Mouse (Mus musculus): ENCODE measurements at regions not wholly inside any gene's neighbourhood (a gene's known extent, or its start where the extent isn't known, plus 50 kb on each side); places are given as distances from the start of the nearest gene placed in this dataset.

DNA sequence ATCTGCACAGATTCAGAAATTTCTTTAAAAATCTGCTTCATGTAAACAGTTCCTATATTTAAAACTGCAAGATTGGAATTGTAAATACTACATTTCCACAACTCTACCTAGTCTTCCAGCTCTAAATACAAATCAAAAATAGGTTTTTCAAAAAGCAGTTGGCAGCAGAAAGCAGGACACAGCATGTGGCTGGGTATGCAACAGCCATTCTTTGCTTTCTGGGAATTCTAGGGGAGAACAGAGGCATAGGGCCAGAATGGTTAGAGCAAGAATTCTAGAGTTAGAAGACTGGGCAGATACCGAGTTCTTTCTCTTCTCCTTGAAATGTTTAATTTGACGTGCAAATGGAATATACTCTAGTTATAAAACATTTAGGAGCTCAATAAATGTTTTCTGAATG, 1434.4 kb upstream of the Gm12353 start:
- TF ChIP-seq CTCF (IDR thresholded peaks at IDR 0.05; ENCODE audit: borderline replicate concordance, insufficient read depth, low read depth, low read length) (no peak), POLR2A (IDR thresholded peaks at IDR 0.05; ENCODE audit: borderline replicate concordance, insufficient read depth, low read length) (no peak)

All from cerebellum, adult 2 months (tissue).